In the genomic region with DNA sequence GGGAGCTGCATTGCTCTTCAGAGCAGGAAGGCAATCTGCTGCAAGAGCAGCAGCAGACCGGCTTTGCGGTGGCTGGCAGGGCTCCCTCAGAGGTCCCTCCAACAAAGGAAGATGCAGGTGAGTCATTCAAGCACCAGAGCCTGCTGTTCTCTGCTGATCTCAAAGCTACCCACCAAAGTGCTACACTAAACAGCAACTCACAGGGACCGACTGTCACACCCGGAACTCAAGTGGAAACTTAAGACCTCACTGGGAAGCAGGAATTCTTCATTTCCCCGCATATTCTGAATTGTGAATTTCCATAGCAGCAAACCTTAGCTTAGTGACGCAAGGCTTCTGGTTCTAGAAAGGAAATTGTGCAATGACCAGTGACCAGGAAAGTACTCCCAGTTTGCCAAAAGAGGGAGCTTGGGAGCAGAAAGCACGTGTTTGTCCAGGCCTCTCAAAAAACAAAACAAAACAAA, we compare ENCODE assay signal across 9 mouse cellular contexts. TPM values are rescaled to one million over a fixed set of nuclear protein-coding genes. Genes with fewer than 3 reads are reported as not detected.
DNase-seq lines count a peak whose midpoint lies in the region; ATAC-seq and TF ChIP-seq lines count a peak whose summit lies in the region.
"Had no signal": no experiment of that assay in that cellular context is flagged by ENCODE, and none has a peak within 500 bp of the region (broad histone marks: within the 10 kb centered on the region; RNA-seq: fewer than 3 reads in every experiment).

No protein-coding gene starts in this region.

- H3K9me3 ChIP-seq in hindbrain, embryonic 14.5 days (ENCODE audit: control insufficient read depth, low read length), result no peaks in the 10 kb centered on the region
- H3K9me3 ChIP-seq in hindbrain, embryonic 10.5 days, result peaks cover 2% of the 10 kb centered on the region; the same call in 1 of the 2 replicates
- no peaks in the 10 kb centered on the region for H3K9me3 ChIP-seq in CH12.LX (replicated peaks; ENCODE audit: low read length)
- H3K9me3 ChIP-seq: limb, embryonic 12.5 days had no signal

- no peak; the same call in none of the 2 replicates for TF ChIP-seq RAD21 in CH12.LX (IDR thresholded peaks at IDR 0.05; ENCODE audit: low read depth, low read length)

- no peak for ATAC-seq in hindbrain, embryonic 14.5 days (ENCODE audit: low FRiP score)

- no peak overlapping the region for H3K9ac ChIP-seq in hindbrain, embryonic 14.5 days
- no peak overlapping the region for H3K9ac ChIP-seq in CH12.LX (ENCODE audit: insufficient read depth, low read depth)
- H3K9ac ChIP-seq: limb, embryonic 12.5 days had no signal

- H3K79me2 ChIP-seq in CH12.LX (replicated peaks; ENCODE audit: control insufficient read depth, extremely low read depth, insufficient read depth, poor library complexity, severe bottlenecking) (no peaks in the 10 kb centered on the region), myocyte (ENCODE audit: control insufficient read depth, insufficient read depth) (no peaks in the 10 kb centered on the region)

- in situ Hi-C loops in CH12.LX (cut with MboI; ENCODE audit: low pct_ligation_motif_present, low pct_unique_long_range_greater_than_20kb, low sequenced_read_pairs), result no loop called here

- no peaks in the 10 kb centered on the region for H3K4me1 ChIP-seq in hindbrain, embryonic 14.5 days (replicated peaks; ENCODE audit: control insufficient read depth, insufficient read depth, low read length)
- H3K4me1 ChIP-seq in hindbrain, embryonic 10.5 days (replicated peaks), result 0 out of 2 replicates have a peak, but pooled peaks cover 3% of the 10 kb centered on the region
- peaks cover 2 to 4% of the 10 kb centered on the region in 2 experiments; a peak in 3 of 4 replicates for H3K4me1 ChIP-seq in CH12.LX (ENCODE audit: control insufficient read depth in 1 of 2, insufficient read depth in 2 of 2)

- DNase-seq in hindbrain, embryonic 14.5 days (ENCODE audit: low spot score), result peak; percentile 57
- DNase-seq in hindbrain, embryonic 10.5 days (ENCODE audit: low spot score), result no peak
- peak; percentile 8 for DNase-seq in CH12.LX (ENCODE audit: extremely low read depth)
- DNase-seq in c-Kit-positive CD71-positive TER-119-negative erythroid progenitor cells, embryonic 14.5 days (ENCODE audit: low read depth), result peak; percentile 5
- peak; percentile 74 to 81 for DNase-seq in heart, adult 9 months (ENCODE audit: low spot score in 2 of 2)
- DNase-seq in kidney, postnatal 4 days, result peak; percentile 41 to 64
- DNase-seq in testis, postnatal 10 days (ENCODE audit: low spot score), result no peak

- TF ChIP-seq CTCF in CH12.LX (conservative IDR thresholded peaks at IDR 0.05 in 1 of 2, IDR thresholded peaks at IDR 0.05 in 1 of 2; ENCODE audit: low read depth in 2 of 2, low read length in 2 of 2), result peak in 1 of 2 experiments; percentile 51; a peak in 2 of 4 replicates

- no peak overlapping the region for H3K4me3 ChIP-seq in hindbrain, embryonic 14.5 days (replicated peaks; ENCODE audit: low read length)
- no peak overlapping the region for H3K4me3 ChIP-seq in hindbrain, embryonic 10.5 days
- H3K4me3 ChIP-seq in CH12.LX (replicated peaks in 1 of 3; ENCODE audit: low read depth in 2 of 3, low read length in 2 of 3, poor library complexity in 1 of 3), result no peak overlapping the region
- no peak overlapping the region for H3K4me3 ChIP-seq in myocyte
- H3K4me3 ChIP-seq: limb, embryonic 12.5 days had no signal

- TF ChIP-seq POLR2A in CH12.LX (IDR thresholded peaks at IDR 0.05; ENCODE audit: low read depth, low read length) (no peak), myocyte (IDR thresholded peaks at IDR 0.05; ENCODE audit: insufficient read length, low read depth) (no peak)

- H3K4me2 ChIP-seq in hindbrain, embryonic 14.5 days (replicated peaks), result no peak overlapping the region
- H3K4me2 ChIP-seq in CH12.LX (ENCODE audit: insufficient read depth, low read depth, poor library complexity, severe bottlenecking) (no peak overlapping the region), myocyte (ENCODE audit: low read depth) (no peak overlapping the region)
- H3K4me2 ChIP-seq: limb, embryonic 12.5 days had no signal

- H3K27me3 ChIP-seq in hindbrain, embryonic 14.5 days (ENCODE audit: control insufficient read depth, insufficient read depth, low read length), result no peaks in the 10 kb centered on the region
- no peaks in the 10 kb centered on the region for H3K27me3 ChIP-seq in hindbrain, embryonic 10.5 days (ENCODE audit: insufficient read depth, poor library complexity, severe bottlenecking)
- H3K27me3 ChIP-seq in CH12.LX (replicated peaks), result no peaks in the 10 kb centered on the region
- no peaks in the 10 kb centered on the region for H3K27me3 ChIP-seq in myocyte (ENCODE audit: control insufficient read depth, insufficient read depth, insufficient read length)
- H3K27me3 ChIP-seq: limb, embryonic 12.5 days had no signal

- H3K27ac ChIP-seq in hindbrain, embryonic 14.5 days, result no peak overlapping the region
- H3K27ac ChIP-seq in hindbrain, embryonic 10.5 days, result no peak overlapping the region
- H3K27ac ChIP-seq in CH12.LX (ENCODE audit: insufficient read depth, low read depth), result no peak overlapping the region
- H3K27ac ChIP-seq: limb, embryonic 12.5 days had no signal

- no peak overlapping the region for H3ac ChIP-seq in myocyte (ENCODE audit: control insufficient read depth, insufficient read length)

- dilution Hi-C loops in CH12.LX (cut with MboI; ENCODE audit: extremely low pct_ligation_motif_present, extremely low pct_unique_long_range_greater_than_20kb, low sequenced_read_pairs), result no loop called here

- 66% methylated on average over 7 of the region's 7 CpGs for WGBS in hindbrain, embryonic 14.5 days
- 69% methylated on average over 7 of the region's 7 CpGs for WGBS in hindbrain, embryonic 10.5 days

- no peak for TF ChIP-seq EP300 in CH12.LX (IDR thresholded peaks at IDR 0.05; ENCODE audit: low read length)

- H3K36me3 ChIP-seq in hindbrain, embryonic 14.5 days (replicated peaks; ENCODE audit: control insufficient read depth, insufficient read depth), result no peaks in the 10 kb centered on the region
- peaks cover 35% of the 10 kb centered on the region for H3K36me3 ChIP-seq in hindbrain, embryonic 10.5 days
- H3K36me3 ChIP-seq in CH12.LX (replicated peaks in 1 of 2; ENCODE audit: control insufficient read depth in 1 of 2, insufficient read depth in 1 of 2, low read length in 1 of 2), result no peaks in the 10 kb centered on the region
- H3K36me3 ChIP-seq in myocyte (ENCODE audit: control insufficient read depth, insufficient read depth), result no peaks in the 10 kb centered on the region

TF ChIP-seq in CH12.LX, 34 proteins besides CTCF, POLR2A, EP300 and RAD21:
- TF ChIP-seq MYC (IDR thresholded peaks at IDR 0.05; ENCODE audit: low read depth, low read length), result peak; percentile 87
- TF ChIP-seq NELFE (IDR thresholded peaks at IDR 0.05; ENCODE audit: low read depth, low read length), result no peak
- TF ChIP-seq UBTF (IDR thresholded peaks at IDR 0.05; ENCODE audit: low read depth, low read length), result no peak
- peak; percentile 49; the same call in 1 of the 2 replicates for TF ChIP-seq BHLHE40 (IDR thresholded peaks at IDR 0.05; ENCODE audit: low read depth, low read length)
- no peak for TF ChIP-seq MXI1 (IDR thresholded peaks at IDR 0.05; ENCODE audit: low read depth, low read length)
- peak; percentile 86 for TF ChIP-seq MAX (IDR thresholded peaks at IDR 0.05; ENCODE audit: low read length)
- TF ChIP-seq SMC3 (IDR thresholded peaks at IDR 0.05; ENCODE audit: low read depth, low read length), result peak; percentile 43
- TF ChIP-seq ZMIZ1 (IDR thresholded peaks at IDR 0.05; ENCODE audit: low read depth, low read length), result no peak

TF ChIP-seq in myocyte, 11 proteins besides CTCF, POLR2A, EP300 and RAD21:
- TF ChIP-seq POLR2AphosphoS2 (IDR thresholded peaks at IDR 0.05; ENCODE audit: insufficient read length, low read depth) (no peak), MAX (IDR thresholded peaks at IDR 0.05; ENCODE audit: low read depth) (no peak), CEBPB (IDR thresholded peaks at IDR 0.05; ENCODE audit: insufficient read depth, poor library complexity, severe bottlenecking) (peak; percentile 93), REST (IDR thresholded peaks at IDR 0.05; ENCODE audit: insufficient read depth, insufficient read length) (no peak), MYOD1 (IDR thresholded peaks at IDR 0.05; ENCODE audit: control insufficient read depth in 1 of 3, insufficient read length in 2 of 3, low read depth in 2 of 3) (no peak), TCF12 (IDR thresholded peaks at IDR 0.05; ENCODE audit: insufficient read depth, poor library complexity, severe bottlenecking) (no peak), TCF3 (IDR thresholded peaks at IDR 0.05; ENCODE audit: insufficient read length, low read depth) (no peak), USF1 (IDR thresholded peaks at IDR 0.05; ENCODE audit: low read depth) (no peak)

RNA-seq across cellular contexts. Expression of a gene that starts 45.3 kb away (rescaled TPM):
- polyA plus RNA-seq in hindbrain, embryonic 14.5 days (2014; fragmentation: Nextera tagmentation; extraction: Ambion mirVana), result 74.1 and 74.7 TPM in 2 replicates
- 38.8 and 41.9 TPM in 2 replicates for polyA plus RNA-seq in hindbrain, embryonic 10.5 days (2016; fragmentation: Nextera tagmentation; extraction: Ambion mirVana)
- total RNA-seq in CH12.LX (2012; rRNA removed), result 80.9 and 123 TPM in 2 replicates
- 59.5 and 61.6 TPM in 2 replicates for total RNA-seq in CH12.LX (2014; rRNA removed)
- 158 and 159 TPM in 2 replicates for polyA plus RNA-seq in CH12.LX (2012; ENCODE audit: insufficient read length, low read depth)
- 295 TPM for polyA plus RNA-seq in myocyte (2012; fragmentation: generic; extraction: Trizol)

Comparison
In these comparisons a context has a peak if more than half of its experiments do, and no peak if none do; other contexts are left out.
1. DNase-seq: peak in hindbrain, embryonic 14.5 days (single experiment), CH12.LX (single experiment), c-Kit-positive CD71-positive TER-119-negative erythroid progenitor cells, embryonic 14.5 days (single experiment), heart, adult 9 months (2 of 2) and kidney, postnatal 4 days (2 of 2); none in hindbrain, embryonic 10.5 days (single experiment) and testis, postnatal 10 days (single experiment).